Mouse (Mus musculus): ENCODE data around the gene Galnt9. TPM values are rescaled to one million over a fixed set of nuclear protein-coding genes. Genes with fewer than 3 reads are reported as not detected.
A peak's percentile ranks its signal among the peaks of the same experiment; 100 is the strongest.

Galnt9 gene
- polyA plus RNA-seq, 1 experiment from 2014 or later = not detected

DNA sequence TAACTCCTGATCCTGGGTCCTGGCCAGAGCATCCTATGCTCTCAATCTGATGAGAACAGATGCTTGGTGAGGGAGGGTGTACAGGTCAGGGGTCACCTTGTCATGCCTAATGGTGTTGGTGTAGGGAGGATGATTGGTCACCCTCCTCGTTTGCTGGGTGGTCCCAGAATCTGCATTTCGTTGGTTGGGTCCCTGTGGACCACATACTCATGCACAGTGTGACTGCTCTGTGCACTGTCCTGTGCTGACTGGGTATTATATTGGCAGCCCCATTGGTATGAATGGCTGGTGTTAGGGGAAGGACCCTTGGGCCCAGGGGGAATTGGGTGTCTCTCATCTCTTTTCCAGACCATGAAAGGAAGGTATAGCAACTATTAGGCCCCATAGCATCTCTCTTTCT is 11.0 kb downstream of the Galnt9 start:
- ATAC-seq (ENCODE audit: insufficient number of reproducible peaks, low FRiP score, low TSS enrichment, low read depth) (no peak), DNase-seq (ENCODE audit: low spot score) (no peak)
- Histone ChIP-seq H3K4me1 (ENCODE audit: control insufficient read depth, insufficient read depth, low read length) (no peaks in the 10 kb centered on the region), H3K9me3 (ENCODE audit: control insufficient read depth, low read length) (no peaks in the 10 kb centered on the region), H3K4me2 (ENCODE audit: low read depth, severe bottlenecking) (no peak overlapping the region), H3K36me3 (ENCODE audit: control insufficient read depth, insufficient read depth, low read length) (no peaks in the 10 kb centered on the region), H3K9ac (ENCODE audit: low read length) (no peak overlapping the region), H3K4me3 (ENCODE audit: low read depth, low read length) (no peak overlapping the region), H3K27ac (replicated peaks; ENCODE audit: low read depth, low read length) (no peak overlapping the region), H3K27me3 (ENCODE audit: control insufficient read depth, insufficient read depth, low read length) (no peaks in the 10 kb centered on the region)
- 72% methylated on average over 2 of the region's 2 CpGs for WGBS

DNA sequence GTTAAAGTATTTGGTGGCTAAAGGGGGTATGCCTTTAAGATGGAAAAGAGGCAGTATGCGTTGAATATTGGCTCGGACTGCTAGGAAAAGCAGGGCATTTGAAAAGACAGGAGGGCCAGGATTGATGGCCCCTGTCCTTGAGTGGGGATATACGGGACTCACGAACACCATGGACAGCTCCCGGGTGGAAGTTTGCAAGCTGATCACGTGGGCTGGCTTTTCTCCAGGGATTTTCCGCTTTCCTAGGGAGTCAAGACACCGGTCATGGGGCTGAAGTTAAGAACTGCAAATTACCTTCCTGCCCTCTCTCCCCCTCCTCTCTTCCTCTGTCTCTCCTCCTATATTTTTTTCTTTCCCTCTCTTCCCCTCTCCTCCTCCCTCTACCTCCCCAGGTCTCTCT is 14.2 kb downstream of the Galnt9 start:
- H3K4me1 ChIP-seq (ENCODE audit: control insufficient read depth, insufficient read depth, low read length) = no peaks in the 10 kb centered on the region
- H3K27ac ChIP-seq (replicated peaks; ENCODE audit: low read depth, low read length) = no peak overlapping the region
- H3K36me3 ChIP-seq (ENCODE audit: control insufficient read depth, insufficient read depth, low read length) = no peaks in the 10 kb centered on the region
- DNase-seq (ENCODE audit: low spot score) = peak; percentile 63
- WGBS = 17% methylated on average over 8 of the region's 8 CpGs
- H3K9me3 ChIP-seq (ENCODE audit: control insufficient read depth, low read length) = no peaks in the 10 kb centered on the region
- H3K4me3 ChIP-seq (ENCODE audit: low read depth, low read length) = no peak overlapping the region
- no peak overlapping the region for H3K9ac ChIP-seq (ENCODE audit: low read length)
- ATAC-seq (ENCODE audit: insufficient number of reproducible peaks, low FRiP score, low TSS enrichment, low read depth) = no peak
- no peak overlapping the region for H3K4me2 ChIP-seq (ENCODE audit: low read depth, severe bottlenecking)
- H3K27me3 ChIP-seq (ENCODE audit: control insufficient read depth, insufficient read depth, low read length) = no peaks in the 10 kb centered on the region

- Histone ChIP-seq H3K36me3 (ENCODE audit: control insufficient read depth, insufficient read depth, low read length) (no peaks in the 10 kb centered on the region), H3K27me3 (ENCODE audit: control insufficient read depth, insufficient read depth, low read length) (no peaks in the 10 kb centered on the region), H3K4me1 (ENCODE audit: control insufficient read depth, insufficient read depth, low read length) (no peaks in the 10 kb centered on the region), H3K9me3 (ENCODE audit: control insufficient read depth, low read length) (no peaks in the 10 kb centered on the region), H3K27ac (replicated peaks; ENCODE audit: low read depth, low read length) (no peak overlapping the region), H3K4me2 (ENCODE audit: low read depth, severe bottlenecking) (no peak overlapping the region), H3K4me3 (ENCODE audit: low read depth, low read length) (no peak overlapping the region), H3K9ac (ENCODE audit: low read length) (no peak overlapping the region)
- DNase-seq (ENCODE audit: low spot score) = no peak
- ATAC-seq (ENCODE audit: insufficient number of reproducible peaks, low FRiP score, low TSS enrichment, low read depth) = no peak
- WGBS = 92% methylated on average over 8 of the region's 8 CpGs
Observed at GRCm38 (mm10) chr5:110559679-110560078, 15.5 kb downstream of the Galnt9 start.

DNA sequence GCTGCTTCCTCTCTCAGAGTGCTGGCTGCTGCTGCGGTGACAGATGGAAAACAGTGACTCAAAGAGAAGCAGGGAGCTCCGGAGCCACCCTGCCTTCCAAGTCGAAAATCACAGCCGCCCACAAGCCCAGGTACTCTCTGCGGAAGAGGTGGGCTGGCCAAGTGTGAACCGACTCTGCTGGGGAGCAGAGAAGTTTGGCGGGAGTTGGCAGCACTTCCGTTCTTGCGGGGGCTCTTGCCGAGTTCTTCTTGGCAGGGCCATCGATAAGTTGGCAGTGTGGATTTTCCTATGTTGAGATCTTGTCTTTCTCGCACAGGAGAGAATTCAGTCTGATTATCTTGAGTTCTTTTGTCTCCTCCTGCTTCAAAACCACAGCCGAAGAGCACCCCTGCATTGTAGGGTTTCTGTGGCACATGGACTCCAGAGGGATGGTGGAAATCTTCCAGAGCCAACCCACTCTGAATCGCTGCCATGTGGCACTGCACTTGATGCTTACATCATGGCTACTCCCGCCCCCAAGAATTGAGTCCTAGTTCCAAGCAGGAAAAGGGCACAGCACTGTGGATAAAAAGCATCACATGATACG is 18.7 kb downstream of the Galnt9 start:
- Histone ChIP-seq H3K27me3 (ENCODE audit: control insufficient read depth, insufficient read depth, low read length) (no peaks in the 10 kb centered on the region), H3K9me3 (ENCODE audit: control insufficient read depth, low read length) (no peaks in the 10 kb centered on the region)
- 74% methylated on average over 16 of the region's 16 CpGs for WGBS

DNA sequence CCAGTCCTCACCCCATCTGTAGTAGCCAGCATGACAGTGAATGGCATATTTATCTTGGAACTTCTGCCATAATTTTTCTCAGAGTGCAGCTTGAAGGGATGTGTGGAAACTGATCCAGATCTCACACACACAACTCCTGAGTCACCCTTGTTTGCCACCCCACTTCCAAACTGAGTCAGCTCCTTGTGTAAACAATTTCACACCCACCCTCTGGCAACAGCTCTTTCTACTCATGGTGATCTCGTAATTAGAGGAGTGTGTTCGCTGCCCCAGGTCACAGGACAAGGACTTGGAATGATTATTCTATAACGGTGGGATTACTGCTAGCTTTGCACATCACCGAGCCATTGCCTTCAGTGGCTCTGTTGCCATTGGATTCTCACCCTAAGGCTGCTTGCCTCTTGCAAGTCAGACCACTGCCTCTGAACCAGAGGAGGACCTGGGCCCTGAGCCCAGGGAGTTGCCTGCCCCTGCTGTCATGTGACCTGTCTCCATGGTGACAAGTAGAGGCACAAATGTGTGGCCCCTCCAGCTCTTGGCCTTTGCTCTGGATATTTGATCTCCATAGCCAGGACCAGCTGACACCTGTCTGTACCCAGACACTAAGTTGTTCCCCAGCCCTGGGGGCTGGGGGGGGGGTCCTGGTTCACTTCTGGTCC is 21.0 kb downstream of the Galnt9 start:
- ATAC-seq (ENCODE audit: insufficient number of reproducible peaks, low FRiP score, low TSS enrichment, low read depth) = no peak
- H3K4me2 ChIP-seq (ENCODE audit: low read depth, severe bottlenecking) = no peak overlapping the region
- DNase-seq (ENCODE audit: low spot score) = peak; percentile 23
- H3K36me3 ChIP-seq (ENCODE audit: control insufficient read depth, insufficient read depth, low read length) = no peaks in the 10 kb centered on the region
- H3K4me1 ChIP-seq (ENCODE audit: control insufficient read depth, insufficient read depth, low read length) = peaks cover 3% of the 10 kb centered on the region; the same call in 1 of the 2 replicates
- H3K9ac ChIP-seq (ENCODE audit: low read length) = no peak overlapping the region
- no peak overlapping the region for H3K27ac ChIP-seq (replicated peaks; ENCODE audit: low read depth, low read length)
- no peak overlapping the region for H3K4me3 ChIP-seq (ENCODE audit: low read depth, low read length)
- no peaks in the 10 kb centered on the region for H3K27me3 ChIP-seq (ENCODE audit: control insufficient read depth, insufficient read depth, low read length)
- no peaks in the 10 kb centered on the region for H3K9me3 ChIP-seq (ENCODE audit: control insufficient read depth, low read length)
- WGBS = 50% methylated on average over 4 of the region's 4 CpGs

More for the DNA sequence above, 18.7 kb downstream of the Galnt9 start:
- Histone ChIP-seq H3K4me2 (ENCODE audit: low read depth, severe bottlenecking) (no peak overlapping the region), H3K27ac (replicated peaks; ENCODE audit: low read depth, low read length) (no peak overlapping the region), H3K36me3 (ENCODE audit: control insufficient read depth, insufficient read depth, low read length) (no peaks in the 10 kb centered on the region), H3K4me1 (ENCODE audit: control insufficient read depth, insufficient read depth, low read length) (peaks cover 3% of the 10 kb centered on the region; the same call in 1 of the 2 replicates), H3K4me3 (ENCODE audit: low read depth, low read length) (no peak overlapping the region), H3K9ac (ENCODE audit: low read length) (no peak overlapping the region)
- no peak for DNase-seq (ENCODE audit: low spot score)
- ATAC-seq (ENCODE audit: insufficient number of reproducible peaks, low FRiP score, low TSS enrichment, low read depth) = no peak

GRCm38 (mm10) chr5:110567547-110567946 is 23.4 kb downstream of the Galnt9 start:
- no peak for ATAC-seq (ENCODE audit: insufficient number of reproducible peaks, low FRiP score, low TSS enrichment, low read depth)

DNA sequence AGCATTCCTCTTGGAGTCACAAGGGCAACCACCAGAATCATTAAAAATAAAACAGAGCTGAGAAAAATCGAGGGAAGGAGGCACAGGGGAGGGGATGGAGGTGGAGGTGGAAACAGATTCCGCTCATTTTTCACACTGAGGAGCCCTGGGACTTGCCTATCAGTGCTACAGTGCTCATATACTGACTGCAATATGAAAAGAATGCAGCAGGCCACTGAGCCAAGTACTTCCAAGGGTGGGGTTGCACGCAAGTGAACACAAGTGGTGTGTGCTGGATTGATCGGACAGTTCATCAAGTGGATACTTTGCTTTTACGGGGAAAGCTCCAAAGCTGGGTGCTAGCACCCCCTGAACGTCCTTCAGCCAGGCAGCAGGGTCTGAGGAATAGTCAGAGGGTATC is 30.7 kb downstream of the Galnt9 start:
- Histone ChIP-seq H3K36me3 (ENCODE audit: control insufficient read depth, insufficient read depth, low read length) (no peaks in the 10 kb centered on the region), H3K27ac (replicated peaks; ENCODE audit: low read depth, low read length) (no peak overlapping the region), H3K27me3 (ENCODE audit: control insufficient read depth, insufficient read depth, low read length) (no peaks in the 10 kb centered on the region), H3K4me3 (ENCODE audit: low read depth, low read length) (no peak overlapping the region), H3K4me2 (ENCODE audit: low read depth, severe bottlenecking) (no peak overlapping the region), H3K9me3 (ENCODE audit: control insufficient read depth, low read length) (no peaks in the 10 kb centered on the region), H3K4me1 (ENCODE audit: control insufficient read depth, insufficient read depth, low read length) (no peaks in the 10 kb centered on the region), H3K9ac (ENCODE audit: low read length) (no peak overlapping the region)
- no peak for ATAC-seq (ENCODE audit: insufficient number of reproducible peaks, low FRiP score, low TSS enrichment, low read depth)
- WGBS = 78% methylated on average over 6 of the region's 6 CpGs
- no peak for DNase-seq (ENCODE audit: low spot score)

More at GRCm38 (mm10) chr5:110567547-110567946, 23.4 kb downstream of the Galnt9 start:
- Histone ChIP-seq H3K9me3 (ENCODE audit: control insufficient read depth, low read length) (no peaks in the 10 kb centered on the region), H3K4me2 (ENCODE audit: low read depth, severe bottlenecking) (no peak overlapping the region), H3K4me3 (ENCODE audit: low read depth, low read length) (no peak overlapping the region), H3K4me1 (ENCODE audit: control insufficient read depth, insufficient read depth, low read length) (peaks cover 3% of the 10 kb centered on the region; the same call in 1 of the 2 replicates), H3K36me3 (ENCODE audit: control insufficient read depth, insufficient read depth, low read length) (no peaks in the 10 kb centered on the region), H3K9ac (ENCODE audit: low read length) (no peak overlapping the region), H3K27me3 (ENCODE audit: control insufficient read depth, insufficient read depth, low read length) (no peaks in the 10 kb centered on the region), H3K27ac (replicated peaks; ENCODE audit: low read depth, low read length) (no peak overlapping the region)
- DNase-seq (ENCODE audit: low spot score) = no peak
- WGBS = 88% methylated on average over 2 of the region's 2 CpGs

GRCm38 (mm10) chr5:110579296-110579695 is 35.1 kb downstream of the Galnt9 start:
- no peak overlapping the region for H3K4me3 ChIP-seq (ENCODE audit: low read depth, low read length)
- 93% methylated on average over 4 of the region's 4 CpGs for WGBS
- no peak overlapping the region for H3K27ac ChIP-seq (replicated peaks; ENCODE audit: low read depth, low read length)
- H3K36me3 ChIP-seq (ENCODE audit: control insufficient read depth, insufficient read depth, low read length) = no peaks in the 10 kb centered on the region
- no peaks in the 10 kb centered on the region for H3K27me3 ChIP-seq (ENCODE audit: control insufficient read depth, insufficient read depth, low read length)
- no peak overlapping the region for H3K9ac ChIP-seq (ENCODE audit: low read length)
- H3K4me1 ChIP-seq (ENCODE audit: control insufficient read depth, insufficient read depth, low read length) = no peaks in the 10 kb centered on the region
- no peak for ATAC-seq (ENCODE audit: insufficient number of reproducible peaks, low FRiP score, low TSS enrichment, low read depth)
- H3K9me3 ChIP-seq (ENCODE audit: control insufficient read depth, low read length) = no peaks in the 10 kb centered on the region
- no peak for DNase-seq (ENCODE audit: low spot score)
- H3K4me2 ChIP-seq (ENCODE audit: low read depth, severe bottlenecking) = no peak overlapping the region
